Mouse (Mus musculus) ES-E14 (cell line): ENCODE measurements around the gene Ngfr. TPM values are rescaled to one million over a fixed set of nuclear protein-coding genes. Genes with fewer than 3 reads are reported as not detected.

Experiments
- DNase-seq: peaks from one replicate; pipeline ENCODE4 v3.0.0-alpha.2; 2013; ENCODE audit warnings: low read depth, low spot score
- H3K27ac ChIP-seq: 2 replicates; pipeline ENCODE4 v1.5.1; 2012; ENCODE audit warnings: low read depth, mild to moderate bottlenecking, low read length, moderate library complexity, mixed read lengths; ENCODE audit not compliant: poor library complexity, insufficient read depth, severe bottlenecking
- H3K36me3 ChIP-seq: 2 replicates; pipeline ENCODE4 v1.6.1; 2012; ENCODE audit warnings: mild to moderate bottlenecking, low read length, moderate library complexity, mixed read lengths; ENCODE audit not compliant: control insufficient read depth, poor library complexity, insufficient read depth, severe bottlenecking
- H3K4me1 ChIP-seq, 2 experiments: fragments of 150-350 bp in 1 of 2; sonication (generic) in 1 of 2; 2 replicates each; pipeline ENCODE4 v1.6.1; 2012; ENCODE audit warnings: low read length in 2 of 2, mild to moderate bottlenecking in 1 of 2, mixed read lengths in 1 of 2; ENCODE audit not compliant: control insufficient read depth in 2 of 2, insufficient read depth in 2 of 2, poor library complexity in 1 of 2
- H3K4me3 ChIP-seq, 2 experiments: fragments of 150-350 bp in 1 of 2; sonication (generic) in 1 of 2; 2 replicates each; pipeline ENCODE4 v1.5.1; 2012; ENCODE audit warnings: low read length in 2 of 2, low read depth in 1 of 2, mild to moderate bottlenecking in 1 of 2, mixed read lengths in 1 of 2; ENCODE audit not compliant: insufficient read depth in 1 of 2, poor library complexity in 1 of 2, severe bottlenecking in 1 of 2
- H3K9ac ChIP-seq: 2 replicates; pipeline ENCODE4 v1.6.1; 2012; ENCODE audit warnings: low read depth, mild to moderate bottlenecking, low read length, mixed read lengths; ENCODE audit not compliant: poor library complexity, insufficient read depth, severe bottlenecking
- H3K9me3 ChIP-seq: fragments of 150-350 bp; sonication (generic); 2 replicates; pipeline ENCODE4 v1.6.1; 2012; ENCODE audit warnings: low read depth, mild to moderate bottlenecking, low read length; ENCODE audit not compliant: control insufficient read depth, insufficient read depth
- CHD2 ChIP-seq: IDR thresholded peaks from 2 replicates; pipeline ENCODE4 v1.6.1; 2014; ENCODE audit warnings: mild to moderate bottlenecking, low read depth, low read length, inconsistent platforms
- HCFC1 ChIP-seq: IDR thresholded peaks from 2 replicates; pipeline ENCODE4 v1.6.1; 2012; ENCODE audit warnings: low read length, inconsistent platforms, borderline replicate concordance; ENCODE audit not compliant: insufficient read depth
- MAFK ChIP-seq: IDR thresholded peaks from 2 replicates; pipeline ENCODE4 v1.6.1; 2014; ENCODE audit warnings: mild to moderate bottlenecking, low read depth, low read length, inconsistent platforms; ENCODE audit not compliant: insufficient read depth
- ZC3H11A ChIP-seq: IDR thresholded peaks from 2 replicates; pipeline ENCODE4 v1.6.1; 2012; ENCODE audit warnings: low read depth, mild to moderate bottlenecking, inconsistent platforms, low read length, borderline replicate concordance
- ZNF384 ChIP-seq: IDR thresholded peaks from 2 replicates; pipeline ENCODE4 v1.6.1; 2012; ENCODE audit warnings: low read depth, low read length, inconsistent platforms
- in situ Hi-C, 2 experiments: fragments of 600-800 bp; cut with MboI; formaldehyde crosslinking; loops; one replicate each; pipeline ENCODE4 v1.15.1; 2025; ENCODE audit warnings: low sequenced_read_pairs in 2 of 2, inconsistent platforms in 1 of 2; ENCODE audit not compliant: unreplicated experiment in 2 of 2
- total RNA-seq: library from RNA; depleted of rRNA; stranded (reverse); fragments of 300-350 nt; gene quantifications from 2 replicates; pipeline ENCODE4 v1.2.3, GENCODE M21; 2012

Ngfr gene
- total RNA-seq, 1 experiment = 19.9 TPM

- in situ Hi-C loops = no loop called here
- H3K4me3 ChIP-seq = no peak overlapping the region
- no peaks in the 10 kb centered on the region for H3K9me3 ChIP-seq
- no peaks in the 10 kb centered on the region for H3K36me3 ChIP-seq
- no peak overlapping the region for H3K9ac ChIP-seq
- DNase-seq = no peak
- H3K27ac ChIP-seq = no peak overlapping the region
- TF ChIP-seq MAFK (no peak), CHD2 (no peak), HCFC1 (no peak), ZNF384 (no peak), ZC3H11A (no peak)
- H3K4me1 ChIP-seq = peaks cover 2 to 12% of the 10 kb centered on the region in 2 experiments; a peak in 2 of 4 replicates
Observed at GRCm38 (mm10) chr11:95563849-95564248, 23.7 kb downstream of the Ngfr start.

- Histone ChIP-seq H3K4me3 (no peak overlapping the region), H3K9me3 (no peaks in the 10 kb centered on the region), H3K27ac (no peak overlapping the region), H3K9ac (no peak overlapping the region), H3K36me3 (no peaks in the 10 kb centered on the region), H3K4me1 (peaks cover 2 to 19% of the 10 kb centered on the region in 2 experiments; a peak in 2 of 4 replicates)
- no peak for DNase-seq
- in situ Hi-C loops = no loop called here
- TF ChIP-seq MAFK (no peak), CHD2 (no peak), HCFC1 (no peak), ZC3H11A (no peak), ZNF384 (no peak)
Observed at GRCm38 (mm10) chr11:95560773-95561172, 26.8 kb downstream of the Ngfr start.

- Histone ChIP-seq H3K4me1 (peaks cover 4 to 19% of the 10 kb centered on the region in 2 experiments; a peak in 3 of 4 replicates), H3K9me3 (no peaks in the 10 kb centered on the region), H3K36me3 (no peaks in the 10 kb centered on the region), H3K9ac (no peak overlapping the region), H3K4me3 (no peak overlapping the region), H3K27ac (no peak overlapping the region)
- in situ Hi-C loops = no loop called here
- no peak for DNase-seq
- TF ChIP-seq CHD2 = no peak
- TF ChIP-seq ZNF384 = no peak
- no peak for TF ChIP-seq MAFK
Observed at GRCm38 (mm10) chr11:95559761-95560160, 27.8 kb downstream of the Ngfr start.

- no peak for DNase-seq
- Histone ChIP-seq H3K27ac (no peak overlapping the region), H3K36me3 (no peaks in the 10 kb centered on the region)
Observed at GRCm38 (mm10) chr11:95557719-95558118, 29.8 kb downstream of the Ngfr start.

GRCm38 (mm10) chr11:95557032-95557431 is 30.5 kb downstream of the Ngfr start:
- no peak for TF ChIP-seq CHD2
- TF ChIP-seq ZC3H11A = no peak
- TF ChIP-seq HCFC1 = no peak
- peak; percentile 29; the same call in 1 of the 2 replicates for TF ChIP-seq MAFK
- TF ChIP-seq ZNF384 = no peak
- H3K9ac ChIP-seq = no peak overlapping the region
- H3K36me3 ChIP-seq = no peaks in the 10 kb centered on the region
- no peak overlapping the region for H3K4me3 ChIP-seq
- H3K27ac ChIP-seq = no peak overlapping the region
- no peaks in the 10 kb centered on the region for H3K9me3 ChIP-seq
- peaks cover 4 to 19% of the 10 kb centered on the region in 2 experiments; a peak in 3 of 4 replicates for H3K4me1 ChIP-seq
- no peak for DNase-seq
- in situ Hi-C loops = no loop called here

More at GRCm38 (mm10) chr11:95557719-95558118, 29.8 kb downstream of the Ngfr start:
- H3K9ac ChIP-seq = no peak overlapping the region
- H3K4me1 ChIP-seq = peaks cover 4 to 19% of the 10 kb centered on the region in 2 experiments; a peak in 3 of 4 replicates
- in situ Hi-C loops = no loop called here
- no peak overlapping the region for H3K4me3 ChIP-seq
- TF ChIP-seq CHD2 (no peak), MAFK (no peak), ZNF384 (no peak), ZC3H11A (no peak), HCFC1 (no peak)
- H3K9me3 ChIP-seq = no peaks in the 10 kb centered on the region
